Mouse (Mus musculus): ENCODE data around the gene Irs2. TPM values are rescaled to one million over a fixed set of nuclear protein-coding genes. Genes with fewer than 3 reads are reported as not detected.

Gene Irs2
- polyA plus RNA-seq, 1 experiment: 2.8 TPM

- peaks cover 5% of the 10 kb centered on the region for H3K27me3 ChIP-seq (ENCODE audit: control insufficient read depth)
- no peaks in the 10 kb centered on the region for H3K36me3 ChIP-seq (ENCODE audit: control insufficient read depth)
Measured at GRCm38 (mm10) chr8:10936646-10937045, 71.6 kb downstream of the Irs2 start.

GRCm38 (mm10) chr8:10935231-10935630, 73.0 kb downstream of the Irs2 start:
- Histone ChIP-seq H3K36me3 (ENCODE audit: control insufficient read depth) (no peaks in the 10 kb centered on the region), H3K27me3 (ENCODE audit: control insufficient read depth) (peaks cover 8% of the 10 kb centered on the region), H3K4me3 (replicated peaks) (no peak overlapping the region), H3K9me3 (ENCODE audit: control insufficient read depth, low read length) (no peaks in the 10 kb centered on the region), H3K4me1 (ENCODE audit: control insufficient read depth) (no peaks in the 10 kb centered on the region)
- TF ChIP-seq TAL1 (IDR thresholded peaks at IDR 0.05; ENCODE audit: low read length) (no peak), GATA1 (IDR thresholded peaks at IDR 0.05; ENCODE audit: low read length) (no peak)

More at GRCm38 (mm10) chr8:10936646-10937045, 71.6 kb downstream of the Irs2 start:
- no peak for TF ChIP-seq GATA1 (IDR thresholded peaks at IDR 0.05; ENCODE audit: low read length)
- TF ChIP-seq TAL1 (IDR thresholded peaks at IDR 0.05; ENCODE audit: low read length): no peak
- H3K9me3 ChIP-seq (ENCODE audit: control insufficient read depth, low read length): no peaks in the 10 kb centered on the region
- no peaks in the 10 kb centered on the region for H3K4me1 ChIP-seq (ENCODE audit: control insufficient read depth)
- no peak overlapping the region for H3K4me3 ChIP-seq (replicated peaks)
